Mouse (Mus musculus) thymus, postnatal 36 days (tissue): ENCODE measurements around the gene Ptpn3.

ENCODE experiments used
- DNase-seq, 2 experiments: peaks; one replicate each; pipeline ENCODE4 v3.0.0; 2022; ENCODE audit warnings: mixed read lengths in 2 of 2

Gene Ptpn3

DNA sequence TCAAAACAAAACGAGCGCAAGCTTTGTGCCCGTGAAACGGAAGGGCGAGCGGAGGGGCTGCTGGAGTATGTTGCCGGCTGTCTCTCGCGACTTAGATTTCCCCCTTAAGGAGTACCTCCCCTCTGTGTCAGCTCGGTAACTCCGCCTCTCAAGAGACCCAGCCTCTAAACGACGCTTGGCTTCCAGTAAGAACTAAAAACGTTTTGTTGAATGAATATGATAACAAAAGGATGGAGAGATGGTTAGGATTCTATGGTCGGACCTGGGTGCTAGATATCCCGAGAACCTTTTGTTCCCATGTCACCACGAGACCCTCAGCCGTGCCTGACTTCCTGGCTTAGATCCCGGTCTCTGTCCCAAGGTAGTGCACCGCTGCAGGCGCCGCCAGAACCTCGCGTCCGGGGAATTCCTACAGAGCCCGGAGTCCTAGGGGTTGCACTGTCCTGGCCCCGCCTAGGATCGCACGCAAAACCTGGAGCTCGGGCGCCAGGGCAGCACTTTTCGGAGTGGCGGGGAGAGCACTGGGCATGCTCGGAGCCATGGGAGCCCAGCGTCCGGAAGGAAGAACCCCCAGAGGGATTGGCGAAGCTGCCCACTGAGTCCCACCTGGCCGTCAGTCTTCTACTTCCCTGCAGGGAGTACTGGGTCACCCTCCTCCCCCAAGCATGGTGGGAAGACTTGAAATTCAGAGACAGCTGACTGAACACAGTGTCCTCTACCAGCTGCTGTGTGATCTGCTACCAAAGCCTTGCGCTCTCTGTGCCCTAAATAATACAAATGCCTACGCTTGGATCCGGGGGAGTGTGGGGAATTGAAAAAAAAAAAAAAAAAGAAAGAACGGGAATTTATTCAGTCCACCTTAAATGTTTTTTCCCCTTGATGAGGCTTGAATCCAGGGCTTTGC, at the start of gene Ptpn3:
Gene Ptpn3, minus strand, starts transcription at position 428 of the 904 bp plus-strand sequence.
- DNase-seq: peak; percentile 37 to 45

- DNase-seq: no peak
Observed at GRCm38 (mm10) chr4:57350541-57350940, 48.9 kb upstream of the Ptpn3 start.

GRCm38 (mm10) chr4:57343996-57344395, 42.4 kb upstream of the Ptpn3 start:
- DNase-seq: no peak

- no peak for DNase-seq
Observed at GRCm38 (mm10) chr4:57338923-57339322, 37.3 kb upstream of the Ptpn3 start.

- DNase-seq: no peak
Observed at GRCm38 (mm10) chr4:57338061-57338460, 36.4 kb upstream of the Ptpn3 start.

DNA sequence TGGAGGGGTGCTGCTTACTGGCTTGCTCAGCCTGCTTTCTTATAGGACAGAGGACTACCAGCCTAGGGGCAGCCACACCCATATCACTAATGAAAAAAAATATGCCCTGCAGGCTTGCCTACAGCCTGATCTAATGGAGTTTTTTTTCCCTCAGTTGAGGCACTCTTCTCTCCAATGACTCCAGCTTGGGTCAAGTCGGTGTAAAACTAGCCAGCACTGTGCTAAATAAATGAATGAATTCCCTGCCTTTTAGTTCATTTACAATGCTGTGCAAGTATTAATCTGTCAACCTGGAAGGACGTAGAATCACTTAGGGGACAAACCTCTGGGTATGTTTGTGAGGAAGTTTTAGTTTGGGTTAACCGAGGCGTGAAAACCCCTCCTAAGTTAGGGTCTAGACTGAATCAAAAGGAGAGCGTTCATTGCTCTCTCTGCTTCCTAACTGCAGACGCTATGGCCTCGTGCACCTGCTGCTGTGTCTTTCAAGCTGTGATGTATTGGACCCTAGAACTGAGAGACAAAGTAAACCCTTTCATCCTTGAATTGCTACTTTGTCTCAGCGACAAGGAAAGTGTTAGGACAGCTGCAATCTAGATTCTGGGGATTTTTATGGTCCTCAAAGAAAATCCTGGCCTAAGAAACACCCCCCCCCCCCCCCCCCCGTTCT, 33.5 kb upstream of the Ptpn3 start:
- DNase-seq: no peak

DNA sequence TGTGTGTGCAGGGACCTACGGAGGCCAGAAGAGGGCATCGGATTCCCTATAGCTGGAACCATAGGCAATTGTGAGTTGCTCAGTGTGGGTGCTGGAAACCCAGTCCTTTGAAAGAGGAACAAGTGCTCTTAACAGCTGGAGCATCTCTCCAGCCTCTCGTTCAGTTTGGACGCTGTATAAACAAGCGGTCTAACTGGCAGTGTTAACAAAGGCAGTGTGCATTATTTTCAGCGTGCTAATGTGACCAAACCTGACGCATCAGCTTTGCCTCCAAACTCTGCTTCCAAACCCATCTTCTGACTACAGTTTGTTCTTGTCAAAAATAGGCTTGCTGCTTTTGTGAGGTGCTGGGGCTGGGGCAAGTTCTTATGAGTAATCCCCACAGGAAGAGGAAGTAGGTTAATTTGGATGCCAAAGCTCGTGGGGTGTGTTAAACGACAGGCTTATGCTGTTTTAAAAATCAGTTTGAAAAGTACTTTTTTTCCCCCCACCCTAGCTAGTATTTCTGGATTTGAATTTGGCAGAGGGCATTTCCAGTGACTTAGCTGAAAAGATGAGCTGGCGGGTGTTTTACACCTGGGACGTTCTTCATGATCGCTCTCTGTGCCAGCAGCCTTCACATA, 32.4 kb upstream of the Ptpn3 start:
- no peak for DNase-seq

DNA sequence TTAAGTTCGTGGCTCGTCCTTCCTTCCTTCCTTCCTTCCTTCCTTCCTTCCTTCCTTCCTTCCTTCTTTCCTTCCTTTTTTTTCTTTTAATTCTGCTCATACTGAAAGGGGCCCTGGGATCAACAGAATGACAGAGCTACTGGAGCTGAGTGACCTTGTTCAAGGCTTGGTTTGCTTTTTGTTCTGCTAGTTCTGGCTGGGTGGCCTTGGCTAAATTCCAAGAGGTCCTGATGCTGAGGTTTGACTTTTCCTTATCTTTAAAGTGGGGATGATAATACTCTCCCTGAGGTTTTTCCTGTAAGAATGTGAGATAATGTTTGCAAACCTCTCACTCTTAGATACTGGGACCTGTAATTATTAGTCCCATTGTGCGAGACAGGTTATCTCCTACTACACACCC, 30.9 kb upstream of the Ptpn3 start:
- DNase-seq: no peak

DNA sequence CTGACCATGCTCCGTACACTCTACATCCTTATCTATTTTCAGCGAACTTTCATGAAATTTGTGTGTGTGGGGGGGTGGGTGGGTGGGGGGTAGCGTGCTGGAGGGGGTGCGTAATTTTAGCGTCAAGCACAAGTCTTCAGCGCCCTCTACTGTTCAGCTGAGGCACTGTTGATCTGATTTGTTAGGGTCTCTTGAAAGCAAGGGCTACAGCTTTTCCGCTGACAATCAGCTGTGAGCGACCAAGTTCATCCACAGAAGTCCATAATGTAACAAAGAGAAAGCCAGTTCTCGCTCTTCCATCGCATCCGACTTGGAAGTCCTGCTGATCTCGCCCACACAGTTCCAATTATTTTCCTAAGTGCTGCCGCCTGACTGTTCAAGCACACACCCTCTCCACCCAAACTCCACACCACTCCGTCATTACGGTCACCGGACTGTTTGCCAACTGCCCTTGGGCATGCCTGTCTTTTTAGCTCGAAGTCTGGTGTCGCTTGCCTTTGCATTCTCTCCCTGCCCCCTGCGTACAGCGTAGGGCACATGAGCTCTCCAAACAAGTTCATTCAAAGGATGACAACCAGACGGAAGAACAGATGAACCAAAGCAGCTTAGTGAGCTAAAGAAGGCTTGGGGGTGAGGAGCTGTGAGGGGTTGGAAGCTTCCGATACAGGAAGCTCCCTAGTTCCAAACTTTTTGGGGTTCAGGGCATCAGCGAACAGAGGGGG, 19.1 kb upstream of the Ptpn3 start:
- DNase-seq: peak in 1 of 2 experiments; percentile 34

DNA sequence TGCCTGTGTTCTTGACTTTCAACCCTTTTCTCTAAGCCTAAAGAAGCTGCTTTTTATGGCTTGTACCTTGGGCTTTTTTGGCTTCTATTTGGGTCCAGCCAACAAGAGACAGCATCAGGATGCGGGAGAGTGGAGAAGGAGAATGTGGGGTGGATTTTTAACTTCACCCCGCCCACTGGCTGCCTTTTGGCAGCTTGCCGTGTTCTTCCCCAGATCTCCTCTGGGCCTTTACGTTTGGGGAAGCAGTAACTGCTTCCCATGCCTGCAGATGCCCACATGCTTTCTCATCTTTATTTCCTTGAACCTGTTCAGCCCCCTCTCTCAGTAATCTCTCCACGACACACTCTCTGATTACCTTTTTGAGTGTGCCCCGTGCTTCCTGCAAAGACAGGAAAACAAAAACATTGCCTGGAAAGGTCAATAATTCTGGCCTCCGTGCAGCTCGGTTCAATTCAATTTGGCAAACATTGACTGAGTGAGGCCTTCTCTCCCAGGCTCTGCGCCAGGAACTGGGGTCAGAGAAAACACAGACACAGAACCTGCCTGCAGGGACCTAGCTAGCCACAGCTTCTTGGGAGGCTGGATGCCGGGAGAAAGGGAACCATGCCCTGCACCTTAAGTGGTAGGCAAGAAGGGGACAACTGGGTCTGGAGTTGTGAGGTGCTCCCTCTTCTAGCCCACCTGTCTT, 17.0 kb upstream of the Ptpn3 start:
- no peak for DNase-seq

- DNase-seq: no peak
Observed at GRCm38 (mm10) chr4:57312256-57313166, 10.9 kb upstream of the Ptpn3 start.

GRCm38 (mm10) chr4:57311750-57312149, 10.1 kb upstream of the Ptpn3 start:
- DNase-seq: no peak

DNA sequence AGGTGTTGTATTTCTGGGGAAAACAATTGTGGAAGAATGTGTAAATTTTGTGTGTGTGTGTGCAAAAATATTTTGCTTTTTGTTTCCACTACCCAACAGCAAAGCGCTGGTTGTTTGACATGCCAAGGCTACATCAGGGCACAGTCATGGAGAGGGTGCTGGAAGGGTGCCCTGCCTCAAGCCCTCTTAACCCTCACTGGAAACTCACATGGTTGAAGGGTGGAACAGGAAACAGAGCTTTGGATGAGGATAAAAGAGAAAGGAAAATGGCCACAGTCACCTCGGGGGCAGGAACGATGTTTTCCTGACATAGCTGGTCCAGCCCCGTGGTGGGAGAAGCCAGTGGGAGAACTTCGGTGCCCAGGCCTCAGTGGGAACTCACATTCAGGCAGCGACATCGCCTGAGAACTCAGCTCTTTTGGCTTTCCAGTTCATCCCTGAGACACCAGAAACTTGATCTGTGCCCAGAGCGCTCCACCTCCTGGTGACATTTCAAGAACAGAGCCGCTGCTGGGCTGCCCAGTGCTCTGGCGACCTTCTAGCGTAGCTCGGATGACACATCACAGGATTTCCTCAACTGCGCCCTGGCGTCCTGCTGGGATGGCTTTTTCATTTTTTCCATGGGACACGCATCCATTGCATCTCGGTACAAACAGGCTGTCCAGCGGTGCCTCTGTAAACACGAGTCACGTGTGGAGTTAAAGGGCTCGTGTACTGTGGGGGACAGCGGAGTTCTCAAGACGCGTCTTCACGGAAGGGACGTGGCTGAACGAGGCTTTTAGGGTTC, 6.8 kb upstream of the Ptpn3 start:
- no peak for DNase-seq

GRCm38 (mm10) chr4:57307747-57308146, 6.1 kb upstream of the Ptpn3 start:
- DNase-seq: no peak

DNA sequence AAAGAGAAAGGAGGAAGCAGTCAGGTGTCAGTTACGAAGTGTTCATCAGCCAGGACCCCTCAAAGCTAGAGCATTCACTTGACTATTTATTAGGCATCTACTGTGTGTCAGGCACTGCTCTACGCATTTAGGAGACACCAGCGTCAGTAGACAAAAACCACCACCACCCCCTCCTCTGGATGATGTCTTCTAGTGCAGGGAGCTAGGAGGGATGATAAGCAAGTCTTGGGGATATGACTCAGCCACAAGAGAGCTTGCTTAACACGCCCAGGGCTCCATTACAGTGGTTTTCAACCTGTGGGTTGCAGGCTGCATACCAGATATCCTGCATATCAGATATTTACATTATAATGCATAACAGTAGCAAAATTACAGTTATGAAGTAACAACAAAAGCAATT, 4.6 kb upstream of the Ptpn3 start:
- no peak for DNase-seq

GRCm38 (mm10) chr4:57305644-57306043, 4.0 kb upstream of the Ptpn3 start:
- no peak for DNase-seq

DNA sequence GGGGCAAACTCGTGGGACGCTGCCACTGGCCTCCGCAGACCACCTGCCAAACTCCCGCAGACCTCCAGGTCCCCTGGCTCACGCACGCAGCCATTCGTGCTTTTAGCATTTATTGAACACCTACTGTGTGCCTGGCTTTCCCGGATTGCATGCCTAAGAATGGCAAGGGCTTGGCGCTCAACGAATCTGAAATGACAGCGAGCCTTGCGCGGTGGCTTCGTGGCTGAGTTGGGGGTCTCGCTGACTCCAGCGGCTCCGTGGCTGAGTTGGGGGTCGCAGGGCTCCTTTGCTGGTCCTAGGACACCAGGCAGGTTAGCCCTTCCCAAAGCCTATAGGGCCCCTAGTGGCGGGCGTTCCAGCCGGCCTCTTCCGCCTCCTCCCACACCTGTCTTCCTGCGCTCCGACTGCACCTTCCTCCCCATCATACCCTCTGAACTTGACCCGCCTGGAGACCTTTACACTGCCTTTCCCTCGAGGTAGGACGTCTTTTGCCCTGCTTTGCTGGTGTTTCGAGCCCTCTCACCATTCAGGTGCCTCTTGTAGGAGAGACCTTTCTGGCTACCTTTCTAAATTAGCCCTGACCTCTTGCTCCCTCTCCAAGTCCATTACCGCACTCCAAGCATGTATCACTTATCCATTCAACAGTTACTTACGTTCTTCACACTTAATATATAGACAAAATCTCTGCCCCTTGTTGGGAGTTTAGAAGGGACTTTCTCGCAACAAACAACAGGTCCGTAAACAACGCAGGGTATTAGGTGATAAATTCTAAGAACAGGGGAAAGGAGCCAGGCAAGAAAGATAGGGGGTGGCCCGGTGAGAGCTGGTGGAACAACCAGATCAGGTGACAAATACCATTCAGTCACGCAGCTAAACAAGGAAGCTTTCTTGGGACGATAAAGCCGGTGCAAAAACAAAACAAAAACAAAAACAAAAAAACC, 898 bp downstream of the Ptpn3 start:
- DNase-seq: peak; percentile 33 to 39

- DNase-seq: peak; percentile 46 to 51
Observed at GRCm38 (mm10) chr4:57299701-57300468, 1.8 kb downstream of the Ptpn3 start.
